Mouse (Mus musculus): ENCODE measurements around the gene Btbd35f10. TPM values are rescaled to one million over a fixed set of nuclear protein-coding genes. Genes with fewer than 3 reads are reported as not detected.
"Not testable (repeated sequence)": the region's sequence is repeated elsewhere in the genome, so short reads cannot be mapped to it uniquely, and the experiment has no call there.

Gene Btbd35f10
- not detected in 2 replicates for polyA plus RNA-seq (2016; fragmentation: Nextera tagmentation; extraction: Ambion mirVana)

- not testable (repeated sequence) for DNase-seq (ENCODE audit: low spot score); H3K4me3 ChIP-seq; H3K36me3 ChIP-seq; H3K4me1 ChIP-seq; H3K27me3 ChIP-seq (ENCODE audit: low read depth, poor library complexity, severe bottlenecking); H3K27ac ChIP-seq; H3K9me3 ChIP-seq (replicated peaks)
- WGBS, result no CpG with 5 or more reads among the region's 3 CpGs
Observed at GRCm38 (mm10) chrX:3752785-3753184, at the start of gene Btbd35f10. Gene Btbd35f10, minus strand, starts transcription at chrX:3752885.

Other genes with a start within 250 kb of the Btbd35f10 start
- not detected in 2 replicates for gene Btbd35f18, start 52.7 kb downstream of the Btbd35f10 start, polyA plus RNA-seq (2016; fragmentation: Nextera tagmentation; extraction: Ambion mirVana)
- not detected in 2 replicates for gene Btbd35f16, start 204.1 kb upstream of the Btbd35f10 start, polyA plus RNA-seq (2016; fragmentation: Nextera tagmentation; extraction: Ambion mirVana)

Data from limb, embryonic 10.5 days (tissue).